Comparison of ENCODE assay signal across 10 mouse cellular contexts in genomic region chr15:77817417-77817816, GRCm38 (mm10). TPM values are rescaled to one million over a fixed set of nuclear protein-coding genes. Genes with fewer than 3 reads are reported as not detected.
A peak's percentile ranks its signal among the peaks of the same experiment; 100 is the strongest.
DNase-seq lines count a peak whose midpoint lies in the region; ATAC-seq and TF ChIP-seq lines count a peak whose summit lies in the region.
"Had no signal": no experiment of that assay in that cellular context is flagged by ENCODE, and none has a peak within 500 bp of the region (broad histone marks: within the 10 kb centered on the region; RNA-seq: fewer than 3 reads in every experiment).

No protein-coding gene starts in this region.

- no peak overlapping the region for H3K4me2 ChIP-seq in forebrain, embryonic 11.5 days (ENCODE audit: low read depth, low read length, severe bottlenecking)
- no peak overlapping the region for H3K4me2 ChIP-seq in kidney, embryonic 14.5 days (replicated peaks; ENCODE audit: low read depth, low read length)

- no peaks in the 10 kb centered on the region for H3K27me3 ChIP-seq in forebrain, embryonic 10.5 days (ENCODE audit: poor library complexity, severe bottlenecking)
- no peaks in the 10 kb centered on the region for H3K27me3 ChIP-seq in forebrain, embryonic 11.5 days (ENCODE audit: control insufficient read depth, insufficient read depth, low read length)
- no peaks in the 10 kb centered on the region for H3K27me3 ChIP-seq in kidney, embryonic 14.5 days (ENCODE audit: control insufficient read depth, insufficient read depth, low read length)

- no peaks in the 10 kb centered on the region for H3K9me3 ChIP-seq in forebrain, embryonic 10.5 days
- H3K9me3 ChIP-seq in forebrain, embryonic 11.5 days (ENCODE audit: control insufficient read depth, low read length), result no peaks in the 10 kb centered on the region
- H3K9me3 ChIP-seq in kidney, embryonic 14.5 days (ENCODE audit: control insufficient read depth, low read length), result no peaks in the 10 kb centered on the region

- TF ChIP-seq CTCF in lung, adult 2 months (IDR thresholded peaks at IDR 0.05; ENCODE audit: insufficient read depth, low read length), result no peak
- TF ChIP-seq CTCF in embryonic fibroblast, embryonic 13.5 days (IDR thresholded peaks at IDR 0.05; ENCODE audit: borderline replicate concordance, insufficient read depth, low read length), result no peak

- no peak overlapping the region for H3K4me3 ChIP-seq in forebrain, embryonic 10.5 days
- no peak overlapping the region for H3K4me3 ChIP-seq in forebrain, embryonic 11.5 days (ENCODE audit: low read depth, low read length)
- no peak overlapping the region for H3K4me3 ChIP-seq in lung, adult 2 months (replicated peaks; ENCODE audit: extremely low read depth, low read depth, low read length)
- H3K4me3 ChIP-seq in embryonic fibroblast, embryonic 13.5 days (ENCODE audit: insufficient read depth, low read length), result no peak overlapping the region
- no peak overlapping the region for H3K4me3 ChIP-seq in kidney, embryonic 14.5 days (ENCODE audit: low read length)

- peak overlapping the region; percentile 56 for H3K27ac ChIP-seq in forebrain, embryonic 10.5 days
- H3K27ac ChIP-seq in forebrain, embryonic 11.5 days (ENCODE audit: low read depth, low read length), result no peak overlapping the region
- H3K27ac ChIP-seq in embryonic fibroblast, embryonic 13.5 days (ENCODE audit: insufficient read depth, low read length), result peak overlapping the region; percentile 86
- no peak overlapping the region; the same call in 1 of the 2 replicates for H3K27ac ChIP-seq in kidney, embryonic 14.5 days (ENCODE audit: low read depth, low read length)

- intact Hi-C loops in gastrocnemius, postnatal 14 days (cut with DNase I; ENCODE audit: low total_unique reads), result no loop called here

- H3K36me3 ChIP-seq in forebrain, embryonic 10.5 days (replicated peaks), result peaks cover 13% of the 10 kb centered on the region
- no peaks in the 10 kb centered on the region; the same call in 1 of the 2 replicates for H3K36me3 ChIP-seq in forebrain, embryonic 11.5 days (ENCODE audit: control insufficient read depth, insufficient read depth, low read length)
- peaks cover 7% of the 10 kb centered on the region for H3K36me3 ChIP-seq in kidney, embryonic 14.5 days (ENCODE audit: control insufficient read depth, insufficient read depth, low read length)

- no peak overlapping the region for H3K9ac ChIP-seq in forebrain, embryonic 11.5 days (ENCODE audit: low read length)
- no peak overlapping the region for H3K9ac ChIP-seq in kidney, embryonic 14.5 days (ENCODE audit: low read depth, low read length)

- 69% methylated on average over 7 of the region's 7 CpGs for WGBS in forebrain, embryonic 10.5 days
- WGBS in forebrain, embryonic 11.5 days, result 71% methylated on average over 7 of the region's 7 CpGs
- WGBS in lung, adult 2 months, result 19% methylated on average over 7 of the region's 7 CpGs
- WGBS in kidney, embryonic 14.5 days, result 54% methylated on average over 7 of the region's 7 CpGs

- ATAC-seq in forebrain, embryonic 11.5 days (replicated peaks; ENCODE audit: low FRiP score), result no peak
- ATAC-seq in megakaryocyte, adult 5-6 weeks (ENCODE audit: poor library complexity, severe bottlenecking), result 0 out of 2 replicates have a peak, but pooled peaks have one; percentile 20
- no peak for ATAC-seq in kidney, embryonic 14.5 days (ENCODE audit: low FRiP score, low TSS enrichment)

- peak; percentile 26; the same call in 1 of the 2 replicates for TF ChIP-seq POLR2A in lung, adult 2 months (IDR thresholded peaks at IDR 0.05; ENCODE audit: borderline replicate concordance, extremely low read depth, low read depth, low read length)
- no peak for TF ChIP-seq POLR2A in embryonic fibroblast, embryonic 13.5 days (IDR thresholded peaks at IDR 0.05; ENCODE audit: low read depth, low read length)

- H3K4me1 ChIP-seq in forebrain, embryonic 10.5 days, result peaks cover 84% of the 10 kb centered on the region
- H3K4me1 ChIP-seq in forebrain, embryonic 11.5 days (replicated peaks; ENCODE audit: control insufficient read depth, insufficient read depth, low read length), result no peaks in the 10 kb centered on the region; the same call in 1 of the 2 replicates
- H3K4me1 ChIP-seq in lung, adult 2 months (ENCODE audit: control insufficient read depth, insufficient read depth, low read length), result peaks cover 80% of the 10 kb centered on the region
- H3K4me1 ChIP-seq in embryonic fibroblast, embryonic 13.5 days (ENCODE audit: control insufficient read depth, insufficient read depth, low read length), result peaks cover 73% of the 10 kb centered on the region
- H3K4me1 ChIP-seq in kidney, embryonic 14.5 days (ENCODE audit: control insufficient read depth, insufficient read depth, low read length), result peaks cover 60% of the 10 kb centered on the region

- no peak for DNase-seq in forebrain, embryonic 10.5 days (ENCODE audit: extremely low spot score, low spot score)
- no peak for DNase-seq in forebrain, embryonic 11.5 days (ENCODE audit: low spot score)
- no peak for DNase-seq in lung, adult 2 months
- no peak for DNase-seq in lung, adult 18-20 months
- no peak for DNase-seq in gastrocnemius, postnatal 14 days
- DNase-seq: adrenal gland, postnatal 36 days; left cerebral cortex, postnatal 4 days had no signal

RNA-seq across cellular contexts. Expression of gene Myh9, which starts 24.6 kb away (rescaled TPM):
- polyA plus RNA-seq in forebrain, embryonic 10.5 days (2016; fragmentation: Nextera tagmentation; extraction: Ambion mirVana), result 35.6 and 36.8 TPM in 2 replicates
- 32.0 and 37.4 TPM in 2 replicates for polyA plus RNA-seq in forebrain, embryonic 11.5 days (2014; fragmentation: Nextera tagmentation; extraction: Ambion mirVana)
- polyA plus RNA-seq in lung, adult 2 months (2012; rRNA removed), result 133 and 162 TPM in 2 replicates
- 718 and 1,071 TPM in 2 replicates for polyA plus RNA-seq in embryonic fibroblast, embryonic 13.5 days (2011; ENCODE audit: insufficient read length, low read depth, missing spikeins)
- total RNA-seq in megakaryocyte, adult 5-6 weeks (2015), result 464 and 549 TPM in 2 replicates
- 759 and 878 TPM in 2 replicates for total RNA-seq in megakaryocyte, adult 5-6 weeks (2017)
- 100 to 1,000 TPM in 1 of 2 experiments, 10 to 100 TPM in 1; 96.9 to 111 TPM for total RNA-seq in gastrocnemius, postnatal 14 days (2021)
- polyA plus RNA-seq in kidney, embryonic 14.5 days (2014; fragmentation: Nextera tagmentation; extraction: Ambion mirVana), result 43.8 and 72.3 TPM in 2 replicates

Comparison
In these comparisons a context has a peak if more than half of its experiments do, and no peak if none do; other contexts are left out.
1. H3K27ac ChIP-seq: peak in forebrain, embryonic 10.5 days (single experiment) and embryonic fibroblast, embryonic 13.5 days (single experiment); none in forebrain, embryonic 11.5 days (single experiment) and kidney, embryonic 14.5 days (single experiment).